Mouse (Mus musculus) B cell, adult 2 months (primary cell): Measurements from ENCODE around the gene Fthl17a.

ENCODE experiments used
- DNase-seq, 2 experiments: peaks; one replicate each; pipeline ENCODE4 v3.0.0; 2022

Gene Fthl17a

GRCm38 (mm10) chrX:85249379-85249778, at the start of gene Fthl17a:
Fthl17a (plus strand) TSS chrX:85249679.
- no peak for DNase-seq

DNA sequence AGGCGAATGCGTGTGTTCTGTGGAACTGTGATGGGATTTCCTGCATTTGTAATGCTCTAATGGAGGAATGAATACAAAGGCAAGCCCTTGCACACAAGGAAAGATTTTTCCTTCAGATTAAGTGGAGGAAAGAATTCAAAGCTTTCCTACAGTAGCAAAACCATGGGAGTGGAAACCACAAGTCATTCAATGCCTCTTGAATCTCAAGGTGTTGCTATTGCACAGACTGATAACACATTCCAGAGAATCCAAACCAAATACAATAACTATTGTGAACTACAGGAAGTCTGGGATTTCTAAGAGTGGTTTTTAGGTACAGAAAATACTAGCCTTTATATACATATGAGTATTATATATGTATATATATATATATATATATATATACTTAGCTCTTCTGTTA, 42.5 kb upstream of the Fthl17a start:
- no peak for DNase-seq

GRCm38 (mm10) chrX:85226883-85227282, 22.6 kb upstream of the Fthl17a start:
- peak in 1 of 2 experiments; percentile 1 for DNase-seq

DNA sequence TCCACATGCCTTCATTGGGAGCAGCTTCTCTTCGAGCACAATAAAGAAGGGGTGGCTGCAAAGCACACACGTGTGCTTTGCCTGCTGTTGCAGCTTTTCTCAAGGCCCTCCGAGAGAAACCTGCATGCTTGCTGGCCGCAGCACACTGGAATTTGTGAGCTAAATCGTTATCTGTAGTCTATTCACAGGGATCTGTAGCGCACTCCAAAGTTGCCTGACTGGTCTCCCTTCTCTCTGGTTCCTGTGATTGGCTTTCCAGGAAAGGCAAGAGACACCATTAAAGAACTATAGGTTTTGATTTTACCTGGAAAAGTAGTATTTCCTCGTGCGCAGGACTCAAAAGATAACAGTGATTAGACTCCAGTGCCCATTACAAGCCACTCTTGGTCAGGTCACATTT, 22.3 kb downstream of the Fthl17a start:
- no peak for DNase-seq

GRCm38 (mm10) chrX:85272296-85272695, 22.8 kb downstream of the Fthl17a start:
- no peak for DNase-seq

- DNase-seq, result no peak
These were observed 40.4 kb downstream of the Fthl17a start for GRCm38 (mm10) chrX:85289846-85290245.

- no peak for DNase-seq
These were observed 43.3 kb downstream of the Fthl17a start for GRCm38 (mm10) chrX:85292781-85293180.

DNA sequence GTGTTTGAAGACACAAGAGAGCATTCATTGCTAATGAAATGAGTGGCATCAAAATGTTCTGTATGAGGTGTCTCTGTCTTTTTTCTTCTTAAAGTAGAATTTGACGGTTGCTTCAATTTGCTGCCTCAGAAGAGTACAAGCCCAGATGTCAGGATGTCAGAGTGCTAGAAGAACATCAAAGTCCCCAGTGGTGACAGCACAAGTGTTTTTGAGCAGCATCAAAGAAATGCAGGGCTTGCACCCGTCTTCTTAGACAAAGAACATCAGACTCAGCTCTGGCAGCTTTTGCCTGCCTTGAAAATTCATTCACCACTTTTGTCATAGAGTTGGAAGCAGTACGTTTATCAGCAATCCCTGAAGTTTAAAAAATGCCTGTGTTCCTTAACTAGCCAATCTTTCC, 44.5 kb downstream of the Fthl17a start:
- DNase-seq, result no peak

- no peak for DNase-seq
These were observed 55.2 kb downstream of the Fthl17a start for GRCm38 (mm10) chrX:85304674-85305073.

GRCm38 (mm10) chrX:85318576-85318975, 69.1 kb downstream of the Fthl17a start:
- no peak for DNase-seq

DNA sequence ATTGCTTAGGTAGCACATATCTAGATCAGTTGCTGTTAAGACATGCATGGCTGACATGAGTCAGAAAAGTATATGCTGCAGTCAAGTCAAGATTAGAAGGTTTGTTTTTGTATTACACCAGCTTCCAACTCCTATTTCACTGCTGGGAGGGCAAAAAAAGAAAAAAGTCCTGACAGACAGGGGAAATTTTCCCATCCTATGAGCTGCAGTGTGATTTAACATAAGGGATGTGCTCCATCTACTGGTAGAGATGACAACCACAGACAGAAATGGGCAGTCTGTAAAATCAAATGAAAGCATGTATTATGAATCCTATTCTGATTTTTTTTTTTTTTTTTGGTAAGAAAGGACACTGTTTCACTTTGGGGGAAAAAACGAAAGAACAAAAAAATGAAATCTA, 69.7 kb downstream of the Fthl17a start:
- no peak for DNase-seq
